Mouse (Mus musculus) lung, postnatal 0 days (tissue): ENCODE results near the gene Btg4.

ENCODE experiments used
- CTCF ChIP-seq: IDR thresholded peaks from 2 replicates; pipeline ENCODE4 v1.5.1; 2016; ENCODE audit warnings: antibody characterized with exemption, mild to moderate bottlenecking
- EP300 ChIP-seq: IDR thresholded peaks from 2 replicates; pipeline ENCODE4 v1.6.1; 2016; ENCODE audit warnings: antibody characterized with exemption, mild to moderate bottlenecking, control low read depth

- TF ChIP-seq CTCF (no peak), EP300 (no peak)
These were observed 19.2 kb upstream of the Btg4 start for GRCm38 (mm10) chr9:51041491-51041980.
